Mouse (Mus musculus) regulatory T cell (primary cell): ENCODE measurements around the gene Rpl9.

Experiments used
- in situ Hi-C: fragments of 300-600 bp; cut with MboI, MseI; formaldehyde crosslinking; loops from one replicate; pipeline ENCODE4 v1.15.1; 2025; ENCODE audit warnings: high pct_unique_total_duplicates

Gene Rpl9

DNA sequence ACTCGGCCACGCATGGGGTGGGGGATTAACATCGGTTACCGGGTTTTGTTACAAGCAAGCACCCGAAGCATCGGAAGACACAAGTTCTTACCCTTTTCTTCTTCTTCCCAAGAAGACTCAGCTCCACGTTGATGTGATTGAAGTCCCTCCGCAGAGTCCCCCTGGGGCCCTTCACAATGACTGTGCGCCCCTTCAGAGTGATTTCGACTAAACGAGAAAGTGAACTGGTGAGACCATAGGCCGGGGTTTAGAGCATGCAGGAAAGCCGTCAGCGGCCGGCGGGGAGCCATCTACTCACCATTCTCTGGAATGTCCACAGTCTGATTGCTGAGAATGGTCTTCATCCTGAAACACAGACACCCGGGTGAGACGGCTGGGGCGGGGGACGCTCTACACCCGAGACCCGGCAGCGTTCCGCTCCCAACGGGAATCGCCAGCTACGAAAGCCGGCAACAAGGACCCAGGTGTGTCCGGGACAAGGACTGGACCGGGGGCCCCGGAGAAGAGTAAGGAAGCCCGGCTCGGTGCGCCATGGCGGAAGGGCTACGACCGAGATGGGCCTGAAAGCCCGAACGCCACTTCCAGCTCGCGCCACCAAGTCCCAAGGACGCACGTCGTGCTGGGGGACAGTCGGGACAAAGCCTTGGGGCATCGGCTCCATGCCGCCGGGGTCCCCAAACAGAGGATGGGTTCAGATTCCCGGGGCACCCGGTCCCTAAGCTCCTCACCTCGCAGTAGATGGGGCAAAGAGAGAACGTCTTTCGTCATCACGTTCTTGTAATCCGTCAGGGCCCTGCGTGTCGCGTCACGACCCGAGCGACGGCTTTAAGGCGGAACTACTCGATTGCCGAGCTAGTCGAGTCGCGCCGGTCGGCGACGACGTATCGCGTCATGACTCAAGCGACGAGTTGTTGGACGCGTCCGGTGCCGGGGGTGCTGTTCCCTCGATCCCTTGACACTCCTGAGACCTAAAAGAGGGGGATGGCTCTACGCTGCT is at the start of gene Rpl9, which contains the start of gene Lias:
Rpl9 (minus strand) TSS at position 797 of the 997 bp plus-strand sequence.
Lias (plus strand) TSS at position 850 of the 997 bp plus-strand sequence.
- in situ Hi-C loops = no loop called here

DNA sequence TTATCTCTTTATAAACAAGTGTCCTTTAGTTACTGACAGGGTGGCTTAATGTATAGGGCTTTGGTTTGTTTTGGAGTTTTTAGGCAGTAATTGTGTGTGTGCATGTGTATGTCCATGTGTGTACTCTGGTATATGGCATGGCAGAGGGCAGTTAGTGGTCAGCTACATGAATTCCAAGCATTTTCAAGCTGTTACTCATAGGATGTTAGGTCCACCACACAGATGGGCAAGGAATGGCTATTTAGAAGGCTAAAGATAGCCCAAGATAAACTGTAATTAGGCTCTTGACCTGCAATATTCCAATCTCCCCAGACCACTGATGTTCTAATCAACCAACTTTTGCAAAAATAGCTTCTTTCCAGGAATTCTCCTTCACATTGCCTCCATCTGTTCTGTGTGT is 46.8 kb upstream of the Rpl9 start:
- in situ Hi-C loops = no loop called here

DNA sequence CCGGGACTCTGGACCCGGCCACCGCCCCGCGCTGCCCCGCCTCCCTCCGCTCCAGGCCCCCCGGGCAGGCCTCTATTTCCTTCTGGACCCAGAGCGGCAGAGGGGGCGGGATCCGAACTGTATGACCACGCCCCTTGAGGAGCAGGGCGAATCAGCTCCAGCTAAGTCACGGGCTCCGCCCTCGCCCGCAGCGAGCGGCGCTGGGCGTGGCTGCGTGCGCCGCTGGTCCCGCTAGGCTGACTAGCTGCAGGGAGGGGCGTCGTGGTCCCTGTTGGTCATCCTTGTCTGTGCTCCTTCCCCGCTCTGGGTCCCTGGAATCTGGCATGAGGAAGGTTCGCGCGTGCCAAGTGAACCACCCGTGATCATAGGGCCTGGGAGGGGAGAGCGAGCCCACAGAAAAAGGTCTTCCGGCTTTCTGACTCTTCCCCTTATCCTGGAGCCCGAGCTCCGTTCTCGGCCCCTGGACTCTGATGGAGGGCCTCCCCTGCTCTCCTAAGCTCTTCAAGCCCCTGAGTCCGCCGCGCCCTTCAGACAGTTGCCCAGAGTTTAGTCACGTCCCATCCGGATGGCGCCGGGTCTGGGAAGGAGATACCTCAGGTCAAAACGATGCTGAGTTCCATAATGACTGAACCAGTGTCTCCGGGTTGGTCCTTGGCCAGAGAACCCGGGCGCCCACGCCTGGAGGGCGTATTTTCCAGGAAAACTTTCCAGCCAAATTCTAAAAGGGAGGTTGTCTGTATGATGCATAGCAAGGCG is 44.7 kb upstream of the Rpl9 start, which contains the start of gene Ugdh:
Ugdh (minus strand) TSS at position 144 of the 756 bp plus-strand sequence.
- in situ Hi-C loops = no loop called here

DNA sequence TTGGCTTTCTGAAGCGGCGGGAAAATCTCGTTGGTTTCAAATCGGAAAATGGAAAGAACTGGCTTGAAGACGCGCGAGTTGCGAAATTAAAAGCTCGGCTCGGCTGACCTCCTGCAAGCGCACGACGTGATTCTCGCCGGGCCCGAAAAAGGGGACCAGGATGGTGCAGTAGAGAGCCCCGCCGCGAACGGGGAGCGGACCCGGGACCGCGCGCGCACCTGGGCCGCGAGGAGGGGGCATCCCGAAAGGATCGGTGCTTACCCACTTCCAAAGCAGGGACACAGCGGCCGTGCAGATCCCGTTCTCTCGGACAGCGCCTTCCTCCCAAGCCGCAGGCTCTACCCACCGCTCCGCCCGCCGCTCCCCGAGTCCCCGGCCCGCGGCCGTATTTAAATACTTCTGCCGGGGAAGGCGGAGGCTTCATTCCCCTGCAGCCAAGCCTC is 44.1 kb upstream of the Rpl9 start:
- in situ Hi-C loops = no loop called here

DNA sequence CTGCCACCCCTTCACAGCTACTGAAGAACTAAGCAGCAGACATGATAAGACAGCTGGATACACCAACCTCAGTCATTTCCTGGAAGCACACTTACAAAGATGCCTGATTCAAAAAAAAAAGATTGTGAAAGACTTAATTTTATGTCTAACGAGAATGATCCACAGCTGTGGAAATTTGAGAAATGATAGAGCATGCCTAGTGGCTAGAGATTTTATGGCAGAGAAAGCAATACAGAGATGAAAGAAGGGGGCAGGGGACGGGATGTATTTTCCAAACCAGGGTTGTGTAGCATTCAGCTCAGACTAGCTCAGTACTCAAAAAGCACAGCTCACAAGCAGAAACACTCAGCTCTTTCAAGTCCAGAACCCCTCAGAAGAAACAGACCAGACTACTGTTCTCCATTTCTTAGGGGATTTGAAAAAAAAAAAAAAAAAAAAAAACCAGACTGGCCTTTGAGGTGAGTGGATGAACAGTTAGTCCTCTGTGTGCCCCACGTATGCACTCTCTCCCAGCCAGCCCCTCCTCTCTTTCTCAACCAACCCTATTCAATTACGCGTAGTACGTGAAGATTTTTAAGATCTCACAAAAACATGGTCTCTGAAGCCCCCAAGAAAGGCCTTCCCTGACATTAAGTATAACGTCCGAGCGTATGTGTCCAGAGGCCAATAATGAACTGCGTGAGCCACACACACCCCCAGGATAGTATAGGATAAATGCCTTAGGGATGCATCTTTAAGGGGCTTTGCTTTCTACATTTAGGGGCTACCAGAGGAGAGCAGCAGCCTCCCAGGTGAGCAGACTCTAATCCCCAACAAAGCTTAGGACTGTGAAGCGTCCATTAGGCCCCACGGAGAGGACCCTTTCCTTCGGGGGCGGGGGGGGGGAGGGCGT is 43.5 kb upstream of the Rpl9 start:
- in situ Hi-C loops = no loop called here

DNA sequence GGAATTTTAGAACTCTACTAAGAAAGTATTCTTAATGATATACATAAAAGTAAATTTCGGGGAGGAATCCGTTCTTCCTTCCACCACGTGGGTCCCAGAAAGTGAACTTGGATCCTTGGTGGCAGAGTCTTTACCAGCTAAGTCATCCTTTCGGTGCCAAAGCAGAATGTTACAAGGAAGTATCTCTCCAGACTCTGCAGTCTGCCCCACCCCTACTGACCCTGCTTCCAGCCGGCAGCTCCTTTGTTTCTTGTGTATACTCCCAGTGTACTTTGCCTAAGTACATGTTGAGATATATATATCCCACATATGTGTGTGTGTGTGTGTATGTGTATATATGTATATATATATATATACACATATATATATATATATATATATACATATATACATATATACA is 38.2 kb upstream of the Rpl9 start:
- in situ Hi-C loops = no loop called here

DNA sequence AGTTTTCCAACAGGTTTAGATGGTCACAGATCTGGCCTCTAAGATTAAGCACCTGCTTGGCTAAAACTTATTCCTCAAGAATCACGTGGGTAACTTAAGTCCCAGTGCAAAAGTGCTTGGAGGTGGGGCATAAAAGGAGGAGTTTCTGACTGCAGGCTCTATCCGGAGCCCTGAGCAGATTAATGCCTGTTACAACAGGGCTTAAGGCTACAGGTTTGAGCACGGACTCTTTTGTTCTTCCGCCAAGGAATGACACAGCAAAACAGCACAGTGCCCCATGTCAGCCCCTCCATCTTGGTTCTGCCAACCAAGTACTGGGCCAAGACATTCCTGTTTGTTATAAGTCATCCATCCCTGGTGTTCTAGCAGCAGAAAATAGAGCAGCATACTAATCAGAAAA is 37.1 kb upstream of the Rpl9 start:
- in situ Hi-C loops = no loop called here

DNA sequence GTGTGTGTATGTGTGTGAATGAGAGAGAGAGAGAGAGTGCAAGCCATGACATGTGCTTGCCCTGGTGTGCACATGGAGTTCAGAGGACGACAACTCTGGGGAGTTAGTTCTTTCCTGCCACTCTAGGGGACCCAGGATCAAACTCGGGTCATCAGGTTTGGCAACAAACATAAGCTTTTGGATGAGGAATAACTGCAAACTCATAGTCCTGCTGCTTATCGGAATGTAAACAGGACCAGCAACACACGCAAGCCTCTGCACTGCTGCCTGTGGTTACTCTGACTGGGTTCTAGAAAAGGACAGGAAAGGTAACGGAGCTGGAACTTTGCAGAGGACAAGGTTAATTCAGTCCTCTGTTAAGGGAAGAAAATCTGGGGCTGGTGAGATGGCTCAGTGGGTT is 34.0 kb upstream of the Rpl9 start:
- in situ Hi-C loops = no loop called here

DNA sequence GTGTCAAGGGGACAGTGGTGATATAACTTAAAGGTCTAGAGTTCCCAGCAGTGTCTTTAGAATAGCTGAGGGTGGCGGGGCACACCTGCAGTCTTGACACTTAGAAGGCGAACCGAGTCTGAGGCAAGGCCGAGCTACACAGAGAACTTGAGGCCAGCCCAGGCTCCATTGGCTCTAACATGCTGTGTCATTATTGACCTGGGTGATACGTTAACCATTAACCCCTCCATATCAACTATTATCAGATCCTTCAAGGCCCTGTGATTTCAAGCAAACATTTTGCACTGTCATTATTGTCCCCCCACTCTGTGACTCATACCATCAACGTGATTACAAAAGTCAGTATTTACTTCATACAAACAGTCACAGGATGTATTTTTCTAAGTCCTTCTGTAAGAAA is 33.0 kb upstream of the Rpl9 start:
- in situ Hi-C loops = no loop called here

DNA sequence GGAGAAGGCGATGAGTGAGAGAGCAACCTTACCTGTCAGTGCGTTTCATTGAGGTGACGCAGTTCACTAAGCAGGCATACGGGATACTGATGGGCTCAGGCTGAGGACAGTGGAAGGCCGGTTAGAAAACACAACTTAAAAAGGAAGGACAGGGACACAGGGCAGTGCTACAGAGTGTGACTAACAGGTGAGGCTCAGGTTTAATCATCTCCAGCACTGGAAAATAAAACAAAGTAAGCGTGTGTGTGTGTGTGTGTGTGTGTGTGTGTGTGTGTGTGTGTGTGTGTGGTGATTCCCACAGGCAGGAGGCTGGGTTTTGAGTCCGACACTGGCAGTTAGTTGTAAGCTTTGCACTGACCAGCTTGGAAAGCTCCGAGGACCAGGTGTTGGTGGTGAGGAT is 31.6 kb upstream of the Rpl9 start:
- in situ Hi-C loops = no loop called here

DNA sequence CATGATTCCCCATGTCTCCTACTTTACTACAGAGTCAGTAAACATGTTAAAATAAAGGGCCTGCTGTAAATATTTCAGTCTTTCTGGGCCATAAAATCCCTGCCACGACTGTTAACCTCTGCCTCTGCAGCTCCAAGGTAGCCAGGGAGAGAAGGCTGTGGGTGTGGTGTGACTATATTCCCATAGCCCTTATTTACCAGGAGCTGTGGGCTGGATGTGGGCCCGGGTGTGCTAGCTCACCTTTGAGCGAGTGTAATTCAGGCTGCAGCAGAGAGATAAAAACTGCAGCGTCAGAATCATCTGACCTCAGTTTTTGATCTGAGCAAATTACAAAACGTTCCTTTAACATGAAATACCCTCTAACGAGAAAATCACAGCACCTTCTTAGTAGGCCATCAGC is 29.6 kb upstream of the Rpl9 start:
- in situ Hi-C loops = no loop called here

DNA sequence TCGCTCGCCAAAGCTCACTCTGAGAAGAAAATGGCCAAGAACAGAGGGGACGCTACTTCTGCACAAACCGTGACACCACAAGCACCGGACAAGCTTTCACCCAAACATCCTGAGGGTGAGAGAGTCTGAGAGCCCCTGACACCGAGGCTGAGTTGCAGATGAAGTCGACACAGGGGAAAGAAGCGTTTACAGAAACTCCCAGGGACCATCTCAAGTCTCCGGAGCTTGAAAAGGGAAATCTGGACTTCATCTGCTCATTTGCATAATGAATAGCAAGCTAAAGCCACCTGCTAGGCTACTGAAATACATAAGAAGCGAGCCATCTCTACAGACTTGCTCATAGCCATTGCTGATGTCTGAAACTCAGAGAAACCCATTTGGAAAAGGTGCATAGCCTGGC is 27.9 kb upstream of the Rpl9 start:
- in situ Hi-C loops = no loop called here

DNA sequence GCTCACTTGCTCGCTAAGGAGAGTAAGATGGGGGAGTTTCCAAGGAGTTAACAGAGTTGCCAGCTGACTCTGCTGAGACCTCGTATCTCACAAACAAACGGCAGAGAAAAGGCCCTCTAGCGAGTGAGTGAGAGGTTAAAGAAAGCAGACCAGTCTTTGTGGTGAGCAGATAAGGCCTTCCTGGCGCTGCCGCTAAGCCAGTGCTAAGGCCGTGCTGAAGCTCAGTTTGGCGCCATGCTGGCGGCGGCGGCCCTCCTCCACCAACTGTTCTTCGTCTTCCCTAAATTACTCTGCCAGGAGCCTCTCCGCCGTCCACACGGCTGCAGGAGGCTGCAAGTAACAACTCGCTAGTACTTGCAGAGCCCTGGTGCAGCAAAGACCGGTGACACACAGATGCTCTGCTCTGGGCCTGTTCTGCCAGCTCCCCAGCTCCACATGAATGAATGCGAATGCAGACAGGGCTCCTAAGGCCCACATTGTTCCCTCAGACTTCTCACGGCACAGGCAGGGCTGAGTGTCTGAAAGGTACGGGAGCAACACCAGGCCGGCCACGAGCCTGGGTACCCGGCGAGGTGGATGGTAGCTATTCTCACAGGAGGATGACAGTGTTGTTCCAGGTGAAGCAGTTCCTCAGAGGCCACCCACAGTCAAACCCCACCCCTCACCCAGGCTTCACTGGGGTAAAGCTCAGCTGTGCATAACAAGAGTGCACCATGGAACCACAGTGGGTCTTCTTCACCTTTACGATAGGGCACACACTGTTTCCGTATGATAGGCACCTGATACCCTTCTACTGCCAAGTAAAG is 24.6 kb upstream of the Rpl9 start:
- in situ Hi-C loops = no loop called here

DNA sequence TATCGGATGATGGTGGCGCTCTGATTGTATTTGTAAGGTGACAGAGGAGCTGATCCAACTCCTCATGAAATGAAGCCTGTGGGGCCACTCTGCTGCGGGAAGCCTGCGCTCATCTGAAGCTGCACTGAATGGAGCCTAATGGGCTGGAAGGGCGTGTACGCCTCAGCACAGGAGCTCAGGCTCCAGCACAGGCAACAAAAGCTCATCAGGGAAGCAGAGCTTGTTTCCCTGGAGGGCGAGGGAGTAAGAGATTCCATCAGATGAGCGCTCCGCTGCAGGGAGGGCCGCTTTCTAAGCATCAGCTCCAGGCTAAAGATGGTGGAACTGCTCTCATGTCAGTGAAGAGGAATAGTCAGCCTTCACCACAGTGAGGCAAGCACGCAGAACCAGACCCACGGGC is 16.7 kb upstream of the Rpl9 start:
- in situ Hi-C loops = no loop called here

DNA sequence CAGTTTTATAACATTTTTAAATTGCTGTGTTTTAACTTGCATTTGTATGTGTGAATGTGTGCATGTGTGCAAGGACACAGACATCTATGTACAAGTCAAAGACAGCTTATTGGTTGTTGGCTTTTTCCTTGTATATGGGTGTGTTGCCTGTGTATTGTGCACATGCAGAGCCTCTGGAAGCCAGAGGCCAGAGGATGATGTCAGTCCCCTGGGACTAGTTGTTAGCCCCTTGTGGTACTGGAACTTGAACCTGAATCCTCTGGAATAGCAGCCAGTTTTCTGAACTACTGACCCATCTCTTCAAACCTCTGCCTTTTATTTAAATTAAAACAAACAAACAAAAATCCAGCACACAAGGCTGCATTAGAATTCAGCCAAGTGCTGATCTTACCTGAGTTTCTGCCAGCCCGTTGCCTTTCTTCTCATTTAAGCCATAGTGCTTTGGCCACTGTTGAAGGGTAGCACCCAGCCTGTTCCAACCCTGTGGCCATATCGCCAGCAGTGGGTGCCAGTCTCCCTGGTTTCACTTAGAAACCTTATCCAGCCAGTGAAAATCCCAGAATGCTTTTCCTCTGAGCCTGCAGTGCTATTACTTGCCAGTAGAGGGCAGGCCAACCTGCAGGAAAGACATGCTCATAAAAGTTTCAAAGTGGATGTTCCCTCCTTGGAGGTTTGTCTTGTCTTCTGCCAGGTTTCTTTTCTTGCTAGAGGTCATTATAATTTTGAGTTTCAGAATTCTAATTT is 10.2 kb upstream of the Rpl9 start:
- in situ Hi-C loops = no loop called here

DNA sequence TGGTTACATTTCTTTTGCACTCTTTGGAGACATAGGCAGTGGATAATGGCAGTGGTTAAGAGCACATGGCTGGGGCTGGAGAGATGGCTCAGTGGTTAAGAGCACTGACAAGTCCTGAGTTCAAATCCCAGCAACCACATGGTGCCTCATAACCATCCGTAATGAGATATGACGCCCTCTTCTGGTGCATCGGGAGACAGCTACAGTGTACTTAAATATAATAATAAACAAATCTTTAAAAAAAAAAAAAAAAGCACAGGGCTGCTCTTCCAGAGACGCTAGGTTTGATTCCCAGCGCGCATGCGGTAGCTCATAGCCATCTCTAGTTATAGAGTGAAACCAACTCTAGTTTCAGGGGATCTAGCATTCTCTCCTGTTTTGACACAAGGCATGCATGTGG is 3.2 kb upstream of the Rpl9 start:
- in situ Hi-C loops = no loop called here

DNA sequence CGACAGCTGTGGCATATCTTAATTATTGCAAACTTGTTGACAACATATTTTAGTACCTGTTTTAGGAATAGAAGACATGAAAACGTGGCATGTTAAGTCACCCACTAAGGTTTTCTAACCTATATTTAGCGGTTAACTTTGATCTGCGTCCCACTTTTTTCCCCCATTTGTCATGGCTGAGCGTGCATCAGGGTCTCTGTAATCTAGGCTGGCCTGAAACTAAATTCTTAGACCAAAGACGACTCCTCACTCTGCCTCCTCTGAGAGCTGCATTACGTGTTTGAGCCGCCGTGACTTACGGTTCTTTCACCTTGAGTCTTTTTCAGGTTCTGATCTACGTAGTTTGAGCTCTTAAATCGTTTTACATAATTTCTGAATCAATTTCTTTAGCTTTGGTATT is 509 bp upstream of the Rpl9 start:
- in situ Hi-C loops = no loop called here

DNA sequence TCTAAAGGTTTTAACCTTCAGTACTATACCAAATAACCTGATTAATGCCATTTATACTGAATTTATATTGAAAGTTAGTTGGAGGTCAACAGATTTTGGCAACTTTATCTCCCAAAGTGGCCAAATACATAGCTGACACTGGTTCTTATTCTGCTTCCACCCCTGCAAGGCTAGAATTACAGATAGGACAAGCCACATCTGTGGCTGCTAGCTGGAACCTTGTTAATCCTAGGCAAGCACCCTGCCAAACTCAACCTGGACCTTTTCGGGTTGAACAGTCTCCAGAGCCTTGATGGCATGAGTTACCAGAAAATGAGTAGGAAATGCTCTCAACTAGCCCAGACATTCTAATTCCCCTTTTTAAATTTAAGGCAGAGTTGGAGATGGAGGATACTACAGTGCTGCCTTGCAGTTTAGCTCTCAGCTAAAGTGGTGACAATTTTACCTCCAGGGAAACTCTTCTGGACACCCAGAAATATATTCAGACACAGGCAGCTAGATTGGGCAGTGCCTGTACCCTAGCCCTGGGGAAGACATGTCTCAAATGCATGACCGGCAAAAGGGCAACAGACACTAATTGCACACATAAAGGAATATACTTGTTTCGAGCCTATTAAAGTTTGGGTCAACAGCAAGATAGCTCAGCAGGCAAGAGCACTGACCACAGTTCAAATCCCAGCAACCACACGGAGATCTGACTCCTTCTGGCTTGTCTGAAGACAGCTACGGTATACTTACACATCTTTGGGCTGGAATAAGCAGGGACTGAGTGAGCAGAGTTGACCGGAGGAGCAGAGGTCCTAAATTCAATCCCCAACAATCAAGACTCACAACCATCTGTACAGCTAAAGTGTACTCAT is 4.0 kb downstream of the Rpl9 start:
- in situ Hi-C loops = no loop called here

DNA sequence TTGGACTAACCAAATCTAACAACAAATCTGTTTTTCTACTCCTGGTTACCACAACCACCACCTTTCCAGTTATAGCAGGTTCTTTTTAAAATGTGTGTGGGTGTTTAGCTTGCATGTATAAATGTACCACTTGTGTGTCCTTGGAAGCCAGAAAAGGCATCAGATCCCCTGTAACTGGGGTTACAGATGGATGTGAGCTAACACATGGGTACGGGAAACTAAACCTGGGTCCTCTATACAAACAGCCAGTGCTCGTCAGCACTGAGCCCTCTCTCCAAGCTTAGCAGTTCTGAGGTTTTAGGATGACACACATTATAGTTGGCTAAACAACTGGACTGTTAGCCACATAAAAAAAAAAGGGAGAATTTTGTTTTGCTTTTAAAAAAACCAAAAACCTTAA is 5.5 kb downstream of the Rpl9 start:
- in situ Hi-C loops = no loop called here
